Mouse (Mus musculus): Measurements from ENCODE around the gene Smpd3.

The Smpd3 gene

DNA sequence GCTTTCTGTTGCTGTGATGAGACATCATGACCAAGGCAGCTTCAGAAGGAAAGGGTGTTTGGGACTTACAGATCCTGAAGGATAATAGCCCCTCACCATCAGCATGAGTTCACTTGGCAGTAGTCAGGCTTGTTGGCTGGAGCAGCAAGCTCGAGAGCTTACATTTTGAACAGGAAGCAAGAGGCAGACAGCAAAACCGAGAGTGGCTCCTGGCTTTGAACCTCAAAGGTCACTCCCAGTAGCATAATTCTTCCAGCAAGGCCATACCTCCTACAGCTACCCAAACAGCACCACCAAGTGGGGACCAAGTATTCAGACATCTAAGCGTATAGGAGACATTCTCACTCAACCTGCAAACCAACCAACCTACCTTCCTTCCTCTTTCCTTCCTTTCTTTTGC, 105.0 kb downstream of the Smpd3 start:
- DNase-seq (ENCODE audit: low spot score in 2 of 2): no peak

GRCm38 (mm10) chr8:106231536-106231935, 106.3 kb downstream of the Smpd3 start:
- no peak for DNase-seq (ENCODE audit: low spot score in 2 of 2)

GRCm38 (mm10) chr8:106226589-106226988, 111.2 kb downstream of the Smpd3 start:
- peak; percentile 51 to 57 for DNase-seq (ENCODE audit: low spot score in 2 of 2)

DNA sequence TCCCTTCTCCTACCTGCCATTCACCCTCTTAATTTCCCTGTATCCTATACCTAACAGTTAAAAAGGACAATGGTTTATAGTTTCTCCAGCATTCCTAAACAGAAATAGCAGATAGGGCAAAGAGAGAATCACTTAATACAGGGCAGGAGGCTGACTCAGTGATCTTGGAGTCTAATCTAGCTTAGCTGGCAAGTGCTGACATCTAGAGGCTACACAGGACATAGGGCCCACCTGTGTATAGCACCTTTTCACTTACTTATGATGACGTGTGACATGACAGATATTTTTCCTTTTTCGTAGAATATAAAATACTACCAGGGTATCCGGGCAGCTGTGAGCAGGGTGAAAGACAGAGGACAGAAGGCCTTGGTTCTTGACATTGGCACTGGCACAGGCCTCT, 118.2 kb downstream of the Smpd3 start:
- no peak for DNase-seq (ENCODE audit: low spot score in 2 of 2)

GRCm38 (mm10) chr8:106213959-106214358, 123.8 kb downstream of the Smpd3 start:
- DNase-seq (ENCODE audit: low spot score in 2 of 2): no peak

DNA sequence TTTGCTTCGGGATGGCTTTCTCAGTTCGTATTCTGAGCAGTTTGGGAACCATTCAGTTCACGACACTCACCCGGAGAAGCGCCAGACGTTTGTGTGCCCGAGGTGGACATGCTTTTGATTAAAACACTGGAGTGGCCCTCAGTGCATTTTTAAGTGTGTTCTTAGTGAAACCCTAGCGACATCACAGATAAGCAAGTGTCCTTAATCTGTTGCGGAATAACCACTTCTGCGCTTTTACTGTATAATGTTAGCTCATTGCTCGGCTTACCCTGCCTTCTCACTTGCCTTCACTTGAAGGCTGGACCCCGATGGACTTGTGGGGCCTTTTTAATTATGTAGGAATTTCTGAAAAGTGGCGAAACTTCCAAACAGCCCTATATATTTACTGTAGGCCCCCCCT, 126.4 kb downstream of the Smpd3 start:
- no peak for DNase-seq (ENCODE audit: low spot score in 2 of 2)

GRCm38 (mm10) chr8:106210821-106211345, 126.9 kb downstream of the Smpd3 start, which contains the start of the genes Slc7a6os and Prmt7:
Slc7a6os (minus strand) TSS chr8:106210935.
Prmt7 (plus strand) TSS chr8:106210936.
- DNase-seq (ENCODE audit: low spot score in 2 of 2): peak; percentile 98

DNA sequence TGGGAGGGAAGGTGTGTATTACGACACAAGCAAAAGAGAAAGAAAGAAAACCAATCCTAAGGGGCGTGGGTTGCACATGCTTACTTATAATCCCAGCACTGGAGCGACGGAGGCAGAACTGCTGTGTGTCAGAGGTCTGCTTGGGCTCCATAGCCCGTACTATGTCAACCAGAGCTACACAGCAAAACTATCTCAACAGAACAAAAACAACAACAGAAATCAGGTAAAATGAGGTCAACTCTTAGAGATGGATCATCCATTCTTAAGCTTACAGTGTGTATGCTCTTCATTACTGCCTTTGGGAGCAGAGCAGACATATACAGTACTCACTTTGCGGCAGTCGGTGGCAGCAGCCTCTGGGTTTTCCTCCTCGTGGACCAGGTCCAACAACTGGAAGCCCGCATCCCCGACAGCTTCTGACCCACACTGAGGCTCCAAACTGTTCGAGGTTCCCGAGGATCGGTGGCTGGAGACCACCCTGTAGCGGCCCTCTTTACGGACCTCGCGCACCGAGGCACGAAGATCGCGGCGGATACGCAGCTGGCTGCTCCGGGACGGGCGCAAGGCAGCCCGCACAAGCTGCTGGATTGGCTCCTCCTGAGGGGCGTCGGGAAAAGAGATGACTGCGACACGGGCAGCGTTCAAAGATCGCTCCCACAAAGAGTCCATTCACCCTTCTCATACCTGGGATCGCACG, 127.6 kb downstream of the Smpd3 start:
- DNase-seq (ENCODE audit: low spot score in 2 of 2): no peak

All from frontal cortex, postnatal 36 days (tissue).